Mouse (Mus musculus) erythroblast, embryonic 14.5 days (primary cell): ENCODE results near the gene Snx11. TPM values are rescaled to one million over a fixed set of nuclear protein-coding genes. Genes with fewer than 3 reads are reported as not detected.

Source experiments
- H3K27me3 ChIP-seq: 2 replicates; pipeline ENCODE4 v1.6.1; 2012; ENCODE audit warnings: inconsistent platforms; ENCODE audit not compliant: control insufficient read depth
- H3K36me3 ChIP-seq: 2 replicates; pipeline ENCODE4 v1.6.1; 2012; ENCODE audit warnings: mild to moderate bottlenecking, inconsistent platforms; ENCODE audit not compliant: control insufficient read depth
- H3K4me1 ChIP-seq: 2 replicates; pipeline ENCODE4 v1.6.1; 2012; ENCODE audit warnings: inconsistent platforms; ENCODE audit not compliant: control insufficient read depth
- H3K4me3 ChIP-seq: replicated peaks from 2 replicates; pipeline ENCODE3; 2012; ENCODE audit warnings: moderate library complexity, mild to moderate bottlenecking, inconsistent platforms
- H3K9me3 ChIP-seq: 2 replicates; pipeline ENCODE4 v1.6.1; 2012; ENCODE audit warnings: low read length, inconsistent platforms, mixed read lengths; ENCODE audit not compliant: control insufficient read depth
- GATA1 ChIP-seq: IDR thresholded peaks from 2 replicates; pipeline ENCODE4 v1.6.1; 2012; ENCODE audit warnings: low read length, inconsistent platforms, mixed read lengths
- TAL1 ChIP-seq: IDR thresholded peaks from 3 replicates; pipeline ENCODE4 v1.6.1; 2012; ENCODE audit warnings: low read length, inconsistent platforms, mixed read lengths
- polyA plus RNA-seq: library from polyadenylated mRNA; stranded (reverse); fragments of >175 nt; gene quantifications from 2 replicates; pipeline ENCODE4 v1.2.3, GENCODE M21; 2012

Snx11 gene
- polyA plus RNA-seq, 1 experiment = 1.4 TPM

DNA sequence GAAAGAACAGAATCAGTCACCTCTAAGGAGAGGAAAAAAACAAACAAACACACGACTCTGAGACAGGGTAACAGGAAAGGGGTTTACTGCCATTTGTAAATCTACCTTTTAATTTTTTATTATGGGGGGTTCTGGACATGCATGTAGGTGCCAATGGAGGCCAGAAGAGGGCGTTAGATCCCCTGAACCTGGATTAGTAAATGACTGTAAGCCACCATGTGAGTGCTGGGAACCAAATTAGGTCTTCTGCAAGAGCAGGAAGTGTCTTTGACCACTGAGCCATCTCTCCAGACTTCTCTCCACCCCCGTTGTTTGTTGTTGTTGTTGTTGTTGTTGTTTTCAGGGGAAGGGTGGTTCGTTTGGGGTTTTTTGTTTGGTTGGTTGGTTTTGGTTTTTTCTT is 19.9 kb downstream of the Snx11 start:
- H3K36me3 ChIP-seq = no peaks in the 10 kb centered on the region
- no peaks in the 10 kb centered on the region for H3K9me3 ChIP-seq
- H3K4me3 ChIP-seq = no peak overlapping the region
- no peaks in the 10 kb centered on the region for H3K27me3 ChIP-seq
- TF ChIP-seq GATA1 (no peak), TAL1 (no peak)
- H3K4me1 ChIP-seq = no peaks in the 10 kb centered on the region

GRCm38 (mm10) chr11:96755298-96755697 is 22.1 kb downstream of the Snx11 start:
- TF ChIP-seq GATA1 = no peak
- no peak for TF ChIP-seq TAL1
- H3K4me1 ChIP-seq = no peaks in the 10 kb centered on the region
- no peaks in the 10 kb centered on the region for H3K36me3 ChIP-seq
- no peak overlapping the region for H3K4me3 ChIP-seq
- no peaks in the 10 kb centered on the region for H3K27me3 ChIP-seq
- H3K9me3 ChIP-seq = no peaks in the 10 kb centered on the region

GRCm38 (mm10) chr11:96747555-96747954 is 29.8 kb downstream of the Snx11 start:
- Histone ChIP-seq H3K36me3 (no peaks in the 10 kb centered on the region), H3K4me1 (no peaks in the 10 kb centered on the region), H3K4me3 (no peak overlapping the region), H3K27me3 (peaks cover 13% of the 10 kb centered on the region), H3K9me3 (no peaks in the 10 kb centered on the region)
- TF ChIP-seq GATA1 = no peak
- no peak for TF ChIP-seq TAL1

GRCm38 (mm10) chr11:96746648-96747047 is 30.7 kb downstream of the Snx11 start:
- TF ChIP-seq TAL1 (no peak), GATA1 (no peak)
- Histone ChIP-seq H3K4me1 (no peaks in the 10 kb centered on the region), H3K27me3 (peaks cover 22% of the 10 kb centered on the region), H3K9me3 (no peaks in the 10 kb centered on the region), H3K36me3 (no peaks in the 10 kb centered on the region), H3K4me3 (no peak overlapping the region)

- Histone ChIP-seq H3K27me3 (peaks cover 34% of the 10 kb centered on the region), H3K9me3 (no peaks in the 10 kb centered on the region), H3K36me3 (no peaks in the 10 kb centered on the region), H3K4me3 (no peak overlapping the region), H3K4me1 (no peaks in the 10 kb centered on the region)
- TF ChIP-seq TAL1 (no peak), GATA1 (no peak)
Observed at GRCm38 (mm10) chr11:96743891-96744290, 33.5 kb downstream of the Snx11 start.

DNA sequence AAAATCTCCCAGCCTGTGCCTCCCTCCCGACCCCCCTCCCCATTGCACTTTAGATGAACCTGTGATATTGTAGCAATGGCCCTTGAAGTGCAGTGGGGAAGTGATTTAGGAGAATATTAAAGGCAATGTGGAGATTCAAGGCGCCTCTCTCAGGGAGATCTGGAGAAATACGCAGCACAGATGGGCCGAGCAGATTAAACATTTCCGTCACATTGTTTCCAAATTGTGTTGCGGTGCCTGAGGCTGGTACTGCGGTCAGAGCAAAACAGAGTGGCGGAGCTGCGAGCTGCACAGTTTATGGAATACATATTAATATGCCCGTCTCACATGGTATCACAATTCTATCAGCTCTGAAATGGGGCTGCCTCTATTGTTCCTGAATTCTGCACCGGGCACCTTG is 34.4 kb downstream of the Snx11 start:
- H3K27me3 ChIP-seq = peaks cover 34% of the 10 kb centered on the region

DNA sequence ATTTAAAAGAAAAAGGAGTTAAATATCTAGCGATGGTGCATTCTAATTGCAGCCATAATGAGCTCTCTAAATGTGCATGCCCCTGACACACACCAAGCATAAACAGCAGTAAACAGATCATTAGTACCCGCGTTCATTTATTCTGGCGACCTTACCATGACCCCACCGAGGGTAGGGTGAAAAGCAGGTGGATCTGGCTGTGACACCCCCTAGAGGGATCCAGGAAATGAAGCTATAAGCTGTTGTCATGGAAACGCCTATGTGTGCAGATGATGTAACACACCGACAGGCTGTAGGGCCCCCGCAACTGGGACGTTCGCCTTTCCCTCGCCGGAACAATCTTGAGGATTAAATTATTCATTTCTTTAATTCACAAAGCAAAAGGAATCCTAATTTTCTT is 35.4 kb downstream of the Snx11 start:
- Histone ChIP-seq H3K9me3 (no peaks in the 10 kb centered on the region), H3K27me3 (peaks cover 33% of the 10 kb centered on the region), H3K4me3 (no peak overlapping the region), H3K4me1 (no peaks in the 10 kb centered on the region), H3K36me3 (no peaks in the 10 kb centered on the region)
- TF ChIP-seq GATA1 (no peak), TAL1 (no peak)

More for the DNA sequence above, 34.4 kb downstream of the Snx11 start:
- Histone ChIP-seq H3K4me3 (no peak overlapping the region), H3K9me3 (no peaks in the 10 kb centered on the region), H3K4me1 (no peaks in the 10 kb centered on the region), H3K36me3 (no peaks in the 10 kb centered on the region)
- no peak for TF ChIP-seq TAL1
- TF ChIP-seq GATA1 = no peak

DNA sequence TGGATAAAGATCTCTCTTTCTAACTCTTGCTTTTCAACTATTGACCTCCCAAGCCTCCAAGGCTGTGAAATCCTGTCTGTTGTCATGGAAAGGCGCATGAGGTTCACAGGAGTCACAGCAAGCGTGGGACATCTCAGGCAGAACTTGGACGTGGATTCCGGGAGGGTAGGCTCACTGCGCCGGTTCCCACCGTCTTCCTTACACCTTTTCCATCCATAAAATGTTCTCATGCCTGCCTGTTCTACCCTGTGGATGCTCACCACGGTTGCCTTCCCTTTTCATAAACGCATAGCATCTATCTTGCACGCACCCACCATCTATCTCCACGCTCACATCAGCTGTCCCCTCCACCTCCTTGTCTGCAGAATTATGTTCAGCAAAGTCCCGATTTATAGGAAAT is 36.6 kb downstream of the Snx11 start:
- Histone ChIP-seq H3K27me3 (peaks cover 44% of the 10 kb centered on the region), H3K9me3 (no peaks in the 10 kb centered on the region), H3K36me3 (no peaks in the 10 kb centered on the region), H3K4me1 (no peaks in the 10 kb centered on the region), H3K4me3 (no peak overlapping the region)
- TF ChIP-seq GATA1 (no peak), TAL1 (no peak)

DNA sequence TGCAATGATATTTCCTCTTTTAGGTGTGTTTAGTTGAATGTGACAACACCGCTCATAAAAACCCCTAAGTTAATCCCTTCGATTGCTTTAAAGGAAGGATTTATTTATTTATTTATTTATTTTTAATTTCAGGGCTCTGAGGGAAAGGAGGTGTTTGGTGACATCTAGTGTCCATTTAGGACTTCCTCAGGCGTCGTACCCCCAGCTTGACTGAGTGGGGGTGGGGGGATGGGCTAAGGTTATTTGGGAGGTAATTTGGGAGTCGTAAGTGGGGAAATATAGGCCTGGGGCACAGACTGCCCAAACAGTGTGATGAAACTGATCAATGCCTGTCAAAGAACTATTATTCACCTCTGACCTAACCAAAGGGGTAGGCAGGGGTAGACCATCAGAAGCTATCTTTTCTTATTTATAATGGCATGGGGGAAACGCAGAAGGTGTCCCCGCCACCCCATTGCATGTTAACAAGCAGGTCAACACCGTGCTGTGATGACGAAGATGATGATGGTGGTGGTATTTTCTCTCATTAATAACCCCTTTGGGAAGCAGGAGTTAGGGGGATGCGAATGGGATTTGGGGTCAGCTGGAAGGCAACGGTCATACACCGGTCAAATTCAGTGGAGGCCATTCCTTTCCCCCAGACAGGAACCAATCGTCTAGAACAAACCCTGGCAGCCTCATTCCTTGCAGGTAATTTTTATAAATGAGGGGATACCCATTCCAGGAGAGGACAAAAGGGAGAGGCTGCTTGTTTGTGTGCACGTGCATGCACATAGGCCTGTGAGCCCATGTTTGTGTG is 39.5 kb downstream of the Snx11 start:
- H3K27me3 ChIP-seq = peaks cover 41% of the 10 kb centered on the region
- H3K36me3 ChIP-seq = no peaks in the 10 kb centered on the region

More for the DNA sequence above, 39.5 kb downstream of the Snx11 start:
- Histone ChIP-seq H3K9me3 (no peaks in the 10 kb centered on the region), H3K4me1 (no peaks in the 10 kb centered on the region), H3K4me3 (no peak overlapping the region)
- TF ChIP-seq GATA1 = no peak
- TF ChIP-seq TAL1 = no peak
